Mouse (Mus musculus): Measurements from ENCODE around the gene Slc24a5. TPM values are rescaled to one million over a fixed set of nuclear protein-coding genes. Genes with fewer than 3 reads are reported as not detected.

The Slc24a5 gene
- total RNA-seq (2012; rRNA removed) = 0.69 and 0.75 TPM in 2 replicates
- polyA plus RNA-seq (2012; ENCODE audit: insufficient read depth in 1 of 2, insufficient read length in 2 of 2, low read depth in 1 of 2, low replicate concordance in 2 of 2, missing spikeins in 1 of 2) = 1 to 10 TPM in 1 of 2 experiments, not detected in 1; 2.9 TPM

DNA sequence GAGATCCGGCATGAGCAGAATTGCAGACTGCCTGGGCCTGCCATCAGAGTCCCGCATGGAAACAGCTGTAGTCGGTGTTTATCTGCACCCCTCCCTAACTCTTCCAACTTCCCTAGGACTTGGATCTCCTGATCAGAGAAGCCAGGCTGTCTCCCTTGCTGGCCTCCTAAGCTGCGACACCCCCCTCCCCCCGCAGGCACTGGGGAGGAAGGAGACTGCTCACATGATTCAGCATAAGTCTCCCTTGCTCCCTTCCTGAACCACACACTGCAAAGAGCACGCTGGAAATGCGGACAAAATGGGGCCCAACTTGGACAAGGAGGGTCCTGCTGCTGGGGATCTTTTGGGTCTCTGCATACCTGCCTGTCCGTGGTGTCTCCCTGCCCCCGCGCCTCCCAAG lies at the start of gene Slc24a5:
Gene Slc24a5, plus strand, starts transcription at position 231 of the 400 bp plus-strand sequence.
- H3K27me3 ChIP-seq (ENCODE audit: control insufficient read depth in 1 of 2, insufficient read depth in 2 of 2, low read length in 2 of 2) = no peaks in the 10 kb centered on the region
- H3K9me3 ChIP-seq (replicated peaks; ENCODE audit: insufficient read depth, low read length) = no peaks in the 10 kb centered on the region
- TF ChIP-seq MAZ (IDR thresholded peaks at IDR 0.05; ENCODE audit: low read depth, low read length) (no peak), MYC (IDR thresholded peaks at IDR 0.05; ENCODE audit: low read depth, low read length) (no peak), SMC3 (IDR thresholded peaks at IDR 0.05; ENCODE audit: low read depth, low read length) (no peak), ELF1 (IDR thresholded peaks at IDR 0.05; ENCODE audit: low read depth, low read length) (no peak), CHD2 (IDR thresholded peaks at IDR 0.05; ENCODE audit: low read length) (no peak), ZC3H11A (IDR thresholded peaks at IDR 0.05; ENCODE audit: low read depth, low read length) (no peak), HCFC1 (IDR thresholded peaks at IDR 0.05; ENCODE audit: low read depth, low read length) (no peak), NRF1 (IDR thresholded peaks at IDR 0.05; ENCODE audit: insufficient read depth, low read depth, low read length, poor library complexity, severe bottlenecking) (no peak), RCOR1 (IDR thresholded peaks at IDR 0.05; ENCODE audit: low read depth, low read length) (no peak), POLR2A (IDR thresholded peaks at IDR 0.05; ENCODE audit: control insufficient read depth in 1 of 2, insufficient read depth in 1 of 2, low read depth in 1 of 2, low read length in 2 of 2, poor library complexity in 1 of 2) (no peak), CHD1 (IDR thresholded peaks at IDR 0.05; ENCODE audit: low read depth, low read length) (no peak), GATA1 (IDR thresholded peaks at IDR 0.05; ENCODE audit: low read depth, low read length) (no peak), POLR2AphosphoS2 (IDR thresholded peaks at IDR 0.05; ENCODE audit: low read length) (no peak), UBTF (IDR thresholded peaks at IDR 0.05; ENCODE audit: borderline replicate concordance, insufficient read depth, low read depth, low read length) (no peak), MXI1 (IDR thresholded peaks at IDR 0.05; ENCODE audit: low read depth, low read length) (no peak), MYB (IDR thresholded peaks at IDR 0.05; ENCODE audit: low read depth, low read length) (no peak), MEF2A (IDR thresholded peaks at IDR 0.05; ENCODE audit: extremely low read depth, insufficient replicate concordance, low read depth, low read length, poor library complexity, severe bottlenecking) (no peak), MAX (IDR thresholded peaks at IDR 0.05; ENCODE audit: low read length) (no peak), USF2 (IDR thresholded peaks at IDR 0.05; ENCODE audit: borderline replicate concordance in 1 of 2, insufficient read depth in 1 of 2, low read depth in 1 of 2, low read length in 2 of 2) (no peak), JUND (IDR thresholded peaks at IDR 0.05; ENCODE audit: low read depth, low read length) (no peak)
- no peak for DNase-seq (ENCODE audit: low read depth, low spot score)
- no peaks in the 10 kb centered on the region for H3K36me3 ChIP-seq (ENCODE audit: control insufficient read depth in 1 of 2, insufficient read depth in 2 of 2, low read length in 2 of 2)
- no peak within 1 kb of the TSS for H3K9ac ChIP-seq (ENCODE audit: control insufficient read depth, low read depth, low read length, poor library complexity, severe bottlenecking)
- no peak within 1 kb of the TSS for H3K27ac ChIP-seq (ENCODE audit: control insufficient read depth, low read depth, low read length)
- H3K79me2 ChIP-seq (ENCODE audit: control insufficient read depth, insufficient read depth, low read length, poor library complexity) = no peaks in the 10 kb centered on the region
- peaks cover 0 to 10% of the 10 kb centered on the region in 2 experiments; a peak in 2 of 4 replicates for H3K4me1 ChIP-seq (ENCODE audit: control insufficient read depth in 1 of 2, insufficient read depth in 2 of 2, low read length in 2 of 2)
- H3K4me3 ChIP-seq (ENCODE audit: control insufficient read depth in 1 of 2, insufficient read depth in 1 of 2, low read depth in 2 of 2, low read length in 2 of 2) = no peak within 1 kb of the TSS

DNA sequence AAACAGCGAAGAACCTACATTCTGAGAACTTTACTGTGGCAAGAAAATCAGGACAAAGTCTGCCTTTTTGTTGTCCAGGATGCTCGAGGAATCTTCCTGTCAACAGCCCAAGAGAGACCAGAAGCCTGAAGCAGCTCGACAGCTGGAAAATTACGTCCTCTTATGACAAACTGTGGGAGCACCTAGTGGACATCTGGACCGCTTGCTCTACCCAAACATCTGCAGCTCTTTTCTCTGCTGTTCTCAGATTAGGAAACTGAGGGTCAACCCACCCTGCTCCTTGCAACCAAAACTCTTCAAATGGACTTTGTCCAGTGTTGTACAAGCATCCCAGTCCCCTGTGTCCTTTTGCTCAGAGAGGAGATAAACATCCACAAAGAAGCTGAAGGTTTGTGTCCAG lies 43.5 kb upstream of the Slc24a5 start:
- H3K4me1 ChIP-seq (ENCODE audit: control insufficient read depth in 1 of 2, insufficient read depth in 2 of 2, low read length in 2 of 2) = no peaks in the 10 kb centered on the region
- no peak overlapping the region for H3K9ac ChIP-seq (ENCODE audit: control insufficient read depth, low read depth, low read length, poor library complexity, severe bottlenecking)
- H3K27ac ChIP-seq (ENCODE audit: control insufficient read depth, low read depth, low read length) = no peak overlapping the region
- H3K4me3 ChIP-seq (ENCODE audit: control insufficient read depth in 1 of 2, insufficient read depth in 1 of 2, low read depth in 2 of 2, low read length in 2 of 2) = no peak overlapping the region
- no peaks in the 10 kb centered on the region for H3K79me2 ChIP-seq (ENCODE audit: control insufficient read depth, insufficient read depth, low read length, poor library complexity)
- no peaks in the 10 kb centered on the region for H3K9me3 ChIP-seq (replicated peaks; ENCODE audit: insufficient read depth, low read length)
- H3K36me3 ChIP-seq (ENCODE audit: control insufficient read depth in 1 of 2, insufficient read depth in 2 of 2, low read length in 2 of 2) = no peaks in the 10 kb centered on the region
- DNase-seq (ENCODE audit: low read depth, low spot score) = no peak
- H3K27me3 ChIP-seq (ENCODE audit: control insufficient read depth in 1 of 2, insufficient read depth in 2 of 2, low read length in 2 of 2) = no peaks in the 10 kb centered on the region; a peak in 1 of 4 replicates
- TF ChIP-seq POLR2AphosphoS5 (IDR thresholded peaks at IDR 0.05; ENCODE audit: borderline replicate concordance, low read depth, low read length) = no peak
- no peak for TF ChIP-seq USF2 (IDR thresholded peaks at IDR 0.05; ENCODE audit: borderline replicate concordance in 1 of 2, insufficient read depth in 1 of 2, low read depth in 1 of 2, low read length in 2 of 2)
- no peak for TF ChIP-seq NELFE (IDR thresholded peaks at IDR 0.05; ENCODE audit: low read depth, low read length)
- no peak for TF ChIP-seq NRF1 (IDR thresholded peaks at IDR 0.05; ENCODE audit: insufficient read depth, low read depth, low read length, poor library complexity, severe bottlenecking)
- TF ChIP-seq ELF1 (IDR thresholded peaks at IDR 0.05; ENCODE audit: low read depth, low read length) = no peak
- no peak for TF ChIP-seq CTCF (IDR thresholded peaks at IDR 0.05 in 2 of 3, conservative IDR thresholded peaks at IDR 0.05 in 1 of 3; ENCODE audit: control insufficient read depth in 1 of 3, insufficient read depth in 1 of 3, low read depth in 2 of 3, low read length in 3 of 3, poor library complexity in 1 of 3, severe bottlenecking in 1 of 3)
- TF ChIP-seq CHD1 (IDR thresholded peaks at IDR 0.05; ENCODE audit: low read depth, low read length) = no peak
- no peak for TF ChIP-seq MYC (IDR thresholded peaks at IDR 0.05; ENCODE audit: low read depth, low read length)
- no peak for TF ChIP-seq GATA1 (IDR thresholded peaks at IDR 0.05; ENCODE audit: low read depth, low read length)
- TF ChIP-seq BHLHE40 (IDR thresholded peaks at IDR 0.05; ENCODE audit: borderline replicate concordance, low read depth, low read length) = no peak

Measured in MEL (cell line).